Mouse (Mus musculus): ENCODE data around the gene Pitpnm2.

GRCm38 (mm10) chr5:124078794-124079416, 170.7 kb downstream of the Pitpnm2 start:
- TF ChIP-seq USF1 (IDR thresholded peaks at IDR 0.05; ENCODE audit: low read depth) (no peak), CTCF (IDR thresholded peaks at IDR 0.05; ENCODE audit: control insufficient read depth, insufficient read depth, insufficient read length) (no peak), CEBPB (IDR thresholded peaks at IDR 0.05; ENCODE audit: low read depth) (no peak), FOSL1 (IDR thresholded peaks at IDR 0.05; ENCODE audit: insufficient read depth, low read length, poor library complexity, severe bottlenecking) (no peak)
